Mouse (Mus musculus) erythroblast, embryonic 14.5 days (primary cell): ENCODE results near the gene Evl. TPM values are rescaled to one million over a fixed set of nuclear protein-coding genes. Genes with fewer than 3 reads are reported as not detected.

Source experiments
- H3K27me3 ChIP-seq: 2 replicates; pipeline ENCODE4 v1.6.1; 2012; ENCODE audit warnings: inconsistent platforms; ENCODE audit not compliant: control insufficient read depth
- H3K36me3 ChIP-seq: 2 replicates; pipeline ENCODE4 v1.6.1; 2012; ENCODE audit warnings: mild to moderate bottlenecking, inconsistent platforms; ENCODE audit not compliant: control insufficient read depth
- H3K4me1 ChIP-seq: 2 replicates; pipeline ENCODE4 v1.6.1; 2012; ENCODE audit warnings: inconsistent platforms; ENCODE audit not compliant: control insufficient read depth
- H3K4me3 ChIP-seq: replicated peaks from 2 replicates; pipeline ENCODE3; 2012; ENCODE audit warnings: moderate library complexity, mild to moderate bottlenecking, inconsistent platforms
- H3K9me3 ChIP-seq: 2 replicates; pipeline ENCODE4 v1.6.1; 2012; ENCODE audit warnings: low read length, inconsistent platforms, mixed read lengths; ENCODE audit not compliant: control insufficient read depth
- GATA1 ChIP-seq: IDR thresholded peaks from 2 replicates; pipeline ENCODE4 v1.6.1; 2012; ENCODE audit warnings: low read length, inconsistent platforms, mixed read lengths
- TAL1 ChIP-seq: IDR thresholded peaks from 3 replicates; pipeline ENCODE4 v1.6.1; 2012; ENCODE audit warnings: low read length, inconsistent platforms, mixed read lengths
- polyA plus RNA-seq: library from polyadenylated mRNA; stranded (reverse); fragments of >175 nt; gene quantifications from 2 replicates; pipeline ENCODE4 v1.2.3, GENCODE M21; 2012

The Evl gene
- polyA plus RNA-seq, 1 experiment: 1.6 TPM

- Histone ChIP-seq H3K4me1 (no peaks in the 10 kb centered on the region), H3K27me3 (no peaks in the 10 kb centered on the region), H3K4me3 (no peak overlapping the region), H3K9me3 (0 out of 2 replicates have a peak, but pooled peaks cover 2% of the 10 kb centered on the region), H3K36me3 (no peaks in the 10 kb centered on the region)
- TF ChIP-seq GATA1 (no peak), TAL1 (no peak)
Observed at GRCm38 (mm10) chr12:108579156-108579871, 24.8 kb downstream of the Evl start.

GRCm38 (mm10) chr12:108583775-108584174 is 29.3 kb downstream of the Evl start:
- H3K4me1 ChIP-seq: no peaks in the 10 kb centered on the region

DNA sequence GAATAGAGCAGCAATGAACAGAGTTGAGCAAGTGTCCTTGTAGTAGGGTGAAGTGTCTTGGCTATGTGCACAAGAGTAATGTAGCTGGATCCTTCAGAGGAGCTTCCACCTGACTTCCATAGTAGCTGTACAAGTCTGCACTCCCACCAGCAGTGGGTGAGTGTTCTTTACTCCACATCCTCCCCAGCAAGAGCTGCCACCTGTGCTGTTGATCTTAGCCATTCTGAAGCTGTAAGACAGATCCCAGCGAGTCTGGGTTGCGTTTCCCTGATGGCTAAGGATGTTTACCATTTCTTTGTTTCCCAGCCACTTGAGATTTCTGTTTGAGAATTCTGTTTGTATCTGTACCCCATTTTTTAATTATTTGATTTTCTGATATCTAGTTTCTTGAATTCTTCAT is 35.6 kb downstream of the Evl start:
- H3K4me1 ChIP-seq: no peaks in the 10 kb centered on the region
- TF ChIP-seq TAL1 (no peak), GATA1 (no peak)
- no peaks in the 10 kb centered on the region for H3K27me3 ChIP-seq
- no peaks in the 10 kb centered on the region for H3K9me3 ChIP-seq
- no peak overlapping the region for H3K4me3 ChIP-seq
- H3K36me3 ChIP-seq: no peaks in the 10 kb centered on the region

More at GRCm38 (mm10) chr12:108583775-108584174, 29.3 kb downstream of the Evl start:
- H3K9me3 ChIP-seq: 0 out of 2 replicates have a peak, but pooled peaks cover under 1% of the 10 kb centered on the region
- H3K27me3 ChIP-seq: no peaks in the 10 kb centered on the region
- H3K36me3 ChIP-seq: no peaks in the 10 kb centered on the region
- no peak overlapping the region for H3K4me3 ChIP-seq
- no peak for TF ChIP-seq TAL1
- TF ChIP-seq GATA1: no peak

DNA sequence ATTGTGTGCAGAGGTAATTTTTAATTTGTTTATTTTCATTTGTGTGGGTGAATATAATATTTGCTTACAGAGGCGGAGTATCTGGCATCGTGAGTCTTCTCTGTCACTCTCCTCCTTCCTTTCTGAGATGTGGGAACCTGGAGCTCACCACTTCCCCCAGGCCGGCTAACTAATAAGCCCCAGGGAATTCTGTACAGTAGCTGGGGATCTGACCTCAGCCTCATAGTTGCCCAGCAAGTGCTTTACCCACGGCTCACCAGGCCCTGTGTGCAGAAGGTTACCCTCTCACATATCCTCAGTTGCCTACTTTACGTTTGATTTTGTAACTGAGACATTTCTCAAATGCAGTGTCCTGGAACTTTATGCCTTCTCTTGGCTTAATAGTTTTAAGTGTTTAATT is 37.1 kb downstream of the Evl start:
- no peaks in the 10 kb centered on the region for H3K4me1 ChIP-seq
- H3K36me3 ChIP-seq: no peaks in the 10 kb centered on the region
- H3K9me3 ChIP-seq: no peaks in the 10 kb centered on the region
- no peak for TF ChIP-seq TAL1
- no peak for TF ChIP-seq GATA1
- H3K27me3 ChIP-seq: no peaks in the 10 kb centered on the region
- no peak overlapping the region for H3K4me3 ChIP-seq

DNA sequence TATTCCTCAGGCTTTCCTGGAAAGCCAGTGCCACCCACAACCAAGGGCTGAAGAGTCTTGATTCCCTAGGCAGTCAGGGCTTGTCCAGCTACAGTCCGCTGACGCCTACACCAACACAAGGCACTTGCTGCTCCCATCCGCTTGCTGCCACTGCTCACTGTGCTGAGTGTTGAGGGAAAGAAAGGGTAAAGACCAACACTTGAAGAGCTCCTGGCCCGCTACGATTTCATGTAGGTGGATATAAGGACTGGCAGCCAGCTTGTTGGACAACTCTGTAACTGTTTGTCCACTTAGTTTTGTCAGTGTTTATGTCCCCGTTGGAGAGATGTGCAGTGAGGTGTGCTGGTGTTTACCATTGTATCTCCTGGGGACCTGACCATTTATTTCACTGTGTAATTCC is 38.3 kb downstream of the Evl start:
- Histone ChIP-seq H3K27me3 (no peaks in the 10 kb centered on the region), H3K4me1 (no peaks in the 10 kb centered on the region), H3K36me3 (no peaks in the 10 kb centered on the region), H3K4me3 (no peak overlapping the region), H3K9me3 (no peaks in the 10 kb centered on the region)
- TF ChIP-seq GATA1: no peak
- no peak for TF ChIP-seq TAL1

DNA sequence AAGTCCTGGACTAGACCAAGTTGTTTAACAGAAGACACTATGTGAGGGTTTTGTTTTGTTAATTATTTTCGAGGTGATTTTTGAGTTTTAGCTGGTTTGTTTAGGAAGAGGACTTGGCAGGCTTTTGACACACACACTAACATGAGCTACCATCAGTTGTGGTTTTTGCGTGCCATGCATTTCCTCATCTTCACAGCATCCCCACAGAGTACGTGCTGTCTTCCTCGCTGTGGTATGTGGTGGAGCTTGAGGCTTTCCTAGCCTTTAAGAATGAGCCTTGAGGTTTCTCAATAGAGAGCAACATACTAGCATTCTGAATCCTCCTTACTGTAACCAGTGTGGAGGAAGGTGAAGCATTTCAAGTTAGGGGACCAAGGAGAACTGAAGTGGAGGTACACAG is 46.3 kb downstream of the Evl start:
- TF ChIP-seq TAL1 (no peak), GATA1 (no peak)
- Histone ChIP-seq H3K4me1 (no peaks in the 10 kb centered on the region), H3K9me3 (no peaks in the 10 kb centered on the region), H3K27me3 (no peaks in the 10 kb centered on the region), H3K4me3 (no peak overlapping the region), H3K36me3 (no peaks in the 10 kb centered on the region)

DNA sequence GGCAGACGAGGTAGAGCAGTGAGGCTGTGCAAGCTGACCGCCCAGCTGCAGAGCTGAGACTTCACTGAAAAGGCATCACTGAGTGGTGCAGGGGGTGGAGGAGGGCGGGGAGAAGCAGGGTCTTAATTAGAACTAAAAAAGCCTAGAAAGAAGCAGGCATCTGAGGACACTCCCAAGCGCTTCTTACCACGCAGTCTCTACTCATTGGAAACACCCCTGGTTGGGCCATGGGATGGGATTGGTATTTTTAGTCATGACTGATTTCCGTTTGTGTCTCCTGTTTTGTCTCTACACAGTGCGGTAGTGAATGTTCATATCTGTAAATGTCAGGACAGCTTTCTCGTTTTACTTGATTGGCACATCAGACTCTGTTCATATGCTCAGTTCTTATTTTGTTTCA is 46.8 kb downstream of the Evl start:
- TF ChIP-seq GATA1: no peak
- TF ChIP-seq TAL1: no peak
- H3K36me3 ChIP-seq: no peaks in the 10 kb centered on the region
- no peaks in the 10 kb centered on the region for H3K9me3 ChIP-seq
- no peak overlapping the region for H3K4me3 ChIP-seq
- H3K27me3 ChIP-seq: no peaks in the 10 kb centered on the region
- H3K4me1 ChIP-seq: no peaks in the 10 kb centered on the region

GRCm38 (mm10) chr12:108604546-108604945 is 50.0 kb downstream of the Evl start:
- TF ChIP-seq GATA1 (no peak), TAL1 (no peak)
- no peaks in the 10 kb centered on the region for H3K9me3 ChIP-seq
- H3K4me1 ChIP-seq: no peaks in the 10 kb centered on the region
- no peaks in the 10 kb centered on the region for H3K36me3 ChIP-seq
- no peaks in the 10 kb centered on the region for H3K27me3 ChIP-seq
- H3K4me3 ChIP-seq: no peak overlapping the region

GRCm38 (mm10) chr12:108605521-108606281 is 51.2 kb downstream of the Evl start:
- H3K27me3 ChIP-seq: no peaks in the 10 kb centered on the region
- TF ChIP-seq GATA1: no peak
- TF ChIP-seq TAL1: no peak

DNA sequence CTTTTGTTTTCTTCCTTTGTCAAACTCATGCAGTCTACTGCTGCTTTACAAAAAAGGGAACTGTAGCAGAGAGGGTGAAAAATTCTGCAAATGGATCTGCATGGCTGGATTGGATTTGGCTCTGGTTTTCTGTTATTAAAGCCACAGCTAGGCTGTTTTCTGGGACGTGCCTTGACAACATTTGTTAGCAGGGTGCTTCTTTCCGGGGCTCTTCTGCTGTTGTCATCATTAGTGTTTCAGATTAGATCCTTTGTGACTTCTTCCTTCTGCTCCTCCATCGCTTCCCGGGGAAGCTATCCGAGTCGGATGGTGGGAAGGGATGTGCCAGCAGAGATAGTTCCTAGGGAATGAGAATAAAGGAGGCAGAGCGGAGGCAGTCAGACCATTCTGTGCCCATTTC is 51.8 kb downstream of the Evl start:
- Histone ChIP-seq H3K36me3 (no peaks in the 10 kb centered on the region), H3K9me3 (no peaks in the 10 kb centered on the region), H3K4me3 (no peak overlapping the region), H3K4me1 (no peaks in the 10 kb centered on the region), H3K27me3 (no peaks in the 10 kb centered on the region)
- TF ChIP-seq TAL1: no peak
- TF ChIP-seq GATA1: no peak

More at GRCm38 (mm10) chr12:108605521-108606281, 51.2 kb downstream of the Evl start:
- Histone ChIP-seq H3K4me1 (no peaks in the 10 kb centered on the region), H3K36me3 (no peaks in the 10 kb centered on the region), H3K9me3 (no peaks in the 10 kb centered on the region), H3K4me3 (no peak overlapping the region)
